Mouse (Mus musculus) frontal cortex, postnatal 14 days (tissue): ENCODE measurements around the gene 4933425L06Rik.

ENCODE experiments used
- DNase-seq, 2 experiments: peaks; one replicate each; pipeline ENCODE4 v3.0.0; 2022; ENCODE audit warnings: low spot score in 2 of 2

Gene 4933425L06Rik

GRCm38 (mm10) chr13:105134397-105134796 is 52.5 kb downstream of the 4933425L06Rik start:
- DNase-seq = no peak

GRCm38 (mm10) chr13:105139881-105140280 is 58.0 kb downstream of the 4933425L06Rik start:
- DNase-seq = no peak

GRCm38 (mm10) chr13:105146827-105147226 is 64.9 kb downstream of the 4933425L06Rik start:
- no peak for DNase-seq

GRCm38 (mm10) chr13:105147795-105148418 is 66.0 kb downstream of the 4933425L06Rik start:
- DNase-seq = no peak

GRCm38 (mm10) chr13:105150006-105150405 is 68.1 kb downstream of the 4933425L06Rik start:
- DNase-seq = no peak

- no peak for DNase-seq
Observed at GRCm38 (mm10) chr13:105153955-105154354, 72.0 kb downstream of the 4933425L06Rik start.

- no peak for DNase-seq
Observed at GRCm38 (mm10) chr13:105165441-105165840, 83.5 kb downstream of the 4933425L06Rik start.
